Mouse (Mus musculus): Measurements from ENCODE around the gene Psmb5.

DNA sequence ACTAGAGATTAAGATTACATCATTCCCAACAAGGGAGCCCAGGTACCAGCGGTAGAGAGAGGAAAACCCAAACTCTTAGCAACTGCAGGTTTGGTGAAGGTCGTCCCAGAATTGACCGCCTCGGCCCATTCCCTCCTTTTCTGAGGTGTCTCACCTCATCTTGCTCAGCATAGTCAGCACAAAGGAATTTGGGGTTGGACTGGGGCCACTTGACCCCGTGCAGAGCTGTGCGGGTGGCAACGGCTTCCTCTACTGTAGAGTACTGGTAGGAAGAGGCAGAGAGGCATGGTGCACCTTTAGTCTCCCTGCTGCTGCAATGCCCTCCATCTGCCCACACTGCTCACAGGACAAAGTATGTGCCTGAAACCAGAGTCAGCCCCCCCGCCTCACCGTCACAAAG lies 26.5 kb upstream of the Psmb5 start:
- TF ChIP-seq CTCF (IDR thresholded peaks at IDR 0.05; ENCODE audit: low read depth, low read length) (no peak), POLR2A (IDR thresholded peaks at IDR 0.05; ENCODE audit: borderline replicate concordance, low read depth, low read length) (no peak)
